Mouse (Mus musculus): ENCODE measurements around the gene Sec13.

GRCm38 (mm10) chr6:113697222-113698205 is 43.0 kb downstream of the Sec13 start:
- TF ChIP-seq CTCF (IDR thresholded peaks at IDR 0.05; ENCODE audit: low read depth), result no peak
- TF ChIP-seq EP300 (IDR thresholded peaks at IDR 0.05; ENCODE audit: low read depth), result no peak
